Comparison of ENCODE assay signal across 8 mouse cellular contexts in genomic region chr13:45571795-45572262, GRCm38 (mm10).
A peak's percentile ranks its signal among the peaks of the same experiment; 100 is the strongest.
DNase-seq lines count a peak whose midpoint lies in the region; ATAC-seq and TF ChIP-seq lines count a peak whose summit lies in the region.

No protein-coding gene starts in this region.

- H3K4me1 ChIP-seq in bone marrow, adult 2 months (ENCODE audit: control insufficient read depth, insufficient read depth, low read length) = no peaks in the 10 kb centered on the region
- peaks cover 24% of the 10 kb centered on the region for H3K4me1 ChIP-seq in heart, embryonic 12.5 days (replicated peaks)
- peaks cover 29% of the 10 kb centered on the region for H3K4me1 ChIP-seq in kidney, embryonic 15.5 days

- 8% methylated on average over 6 of the region's 6 CpGs for WGBS in bone marrow, adult 2 months
- WGBS in heart, embryonic 12.5 days = 4% methylated on average over 6 of the region's 6 CpGs
- WGBS in kidney, embryonic 15.5 days = 2% methylated on average over 6 of the region's 6 CpGs

- TF ChIP-seq POLR2A in bone marrow, adult 2 months (IDR thresholded peaks at IDR 0.05; ENCODE audit: borderline replicate concordance, control insufficient read depth, low read depth, low read length) = no peak

- peaks cover 13% of the 10 kb centered on the region for H3K36me3 ChIP-seq in heart, embryonic 12.5 days
- peaks cover 13% of the 10 kb centered on the region for H3K36me3 ChIP-seq in kidney, embryonic 15.5 days

- TF ChIP-seq CTCF in bone marrow, adult 2 months (IDR thresholded peaks at IDR 0.05; ENCODE audit: control insufficient read depth, insufficient read depth, low read length) = peak; percentile 88

- no peaks in the 10 kb centered on the region for H3K27me3 ChIP-seq in heart, embryonic 12.5 days (replicated peaks)
- no peaks in the 10 kb centered on the region for H3K27me3 ChIP-seq in kidney, embryonic 15.5 days

- DNase-seq in 416B (ENCODE audit: low read depth) (peak; percentile 79), liver (peak; percentile 87)
- DNase-seq in spleen, postnatal 36 days (ENCODE audit: low spot score in 2 of 2) = peak; percentile 57 to 58

- no peaks in the 10 kb centered on the region for H3K9me3 ChIP-seq in heart, embryonic 12.5 days (replicated peaks)
- no peaks in the 10 kb centered on the region for H3K9me3 ChIP-seq in kidney, embryonic 15.5 days (replicated peaks)

- no peak overlapping the region for H3K27ac ChIP-seq in bone marrow, adult 2 months (ENCODE audit: control insufficient read depth, insufficient read depth, low read depth, low read length, poor library complexity)
- H3K27ac ChIP-seq in heart, embryonic 12.5 days (ENCODE audit: poor library complexity, severe bottlenecking) = no peak overlapping the region
- no peak overlapping the region for H3K27ac ChIP-seq in kidney, embryonic 15.5 days

- H3K4me3 ChIP-seq in bone marrow, adult 2 months (replicated peaks; ENCODE audit: control insufficient read depth, low read depth, low read length) = no peak overlapping the region
- peak overlapping the region; percentile 3; the same call in 1 of the 2 replicates for H3K4me3 ChIP-seq in heart, embryonic 12.5 days
- no peak overlapping the region for H3K4me3 ChIP-seq in kidney, embryonic 15.5 days (replicated peaks)

- 0 out of 2 replicates have a peak, but pooled peaks have one; percentile 57 for ATAC-seq in erythroblast, adult 5-6 weeks (replicated peaks; ENCODE audit: low FRiP score, poor library complexity, severe bottlenecking)
- ATAC-seq in heart, embryonic 12.5 days (ENCODE audit: insufficient number of reproducible peaks, low FRiP score) = no peak
- ATAC-seq in kidney, embryonic 15.5 days (replicated peaks; ENCODE audit: low FRiP score) = 0 out of 2 replicates have a peak, but pooled peaks have one; percentile 26
- ATAC-seq in monocyte, adult 5-6 weeks (replicated peaks; ENCODE audit: insufficient number of reproducible peaks, low FRiP score, low TSS enrichment, poor library complexity, severe bottlenecking) = peak; percentile 57; the same call in 1 of the 2 replicates

- H3K4me2 ChIP-seq in heart, embryonic 12.5 days = peak overlapping the region; percentile 48
- 0 out of 2 replicates have a peak overlapping the region, but pooled peaks have one; percentile 28 for H3K4me2 ChIP-seq in kidney, embryonic 15.5 days

- no peak overlapping the region for H3K9ac ChIP-seq in heart, embryonic 12.5 days
- H3K9ac ChIP-seq in kidney, embryonic 15.5 days = no peak overlapping the region
